Mouse (Mus musculus) bone marrow, adult 2 months (tissue): Measurements from ENCODE around the gene Terf2ip.

ENCODE experiments used
- CTCF ChIP-seq: fragments of 200-500 bp; IDR thresholded peaks from 2 replicates; pipeline ENCODE4 v1.5.1; 2011; ENCODE audit warnings: low read length, control low read depth; ENCODE audit not compliant: control insufficient read depth, insufficient read depth
- POLR2A ChIP-seq: fragments of 200-500 bp; IDR thresholded peaks from 2 replicates; pipeline ENCODE4 v1.6.1; 2011; ENCODE audit warnings: low read depth, mild to moderate bottlenecking, control low read depth, low read length, borderline replicate concordance; ENCODE audit not compliant: control insufficient read depth

GRCm38 (mm10) chr8:112014936-112015335 lies 3.7 kb downstream of the Terf2ip start, which contains the start of gene Gm6793:
- no peak for TF ChIP-seq CTCF
- no peak for TF ChIP-seq POLR2A
